Mouse (Mus musculus) retina, postnatal 7 days (tissue): ENCODE measurements around the gene H2-K1.
"Not testable (repeated sequence)": the region's sequence is repeated elsewhere in the genome, so short reads cannot be mapped to it uniquely, and the experiment has no call there.

Experiments used
- DNase-seq: peaks from one replicate; pipeline ENCODE4 v3.0.0-alpha.2; 2012; ENCODE audit warnings: low read depth, low spot score

H2-K1 gene

DNA sequence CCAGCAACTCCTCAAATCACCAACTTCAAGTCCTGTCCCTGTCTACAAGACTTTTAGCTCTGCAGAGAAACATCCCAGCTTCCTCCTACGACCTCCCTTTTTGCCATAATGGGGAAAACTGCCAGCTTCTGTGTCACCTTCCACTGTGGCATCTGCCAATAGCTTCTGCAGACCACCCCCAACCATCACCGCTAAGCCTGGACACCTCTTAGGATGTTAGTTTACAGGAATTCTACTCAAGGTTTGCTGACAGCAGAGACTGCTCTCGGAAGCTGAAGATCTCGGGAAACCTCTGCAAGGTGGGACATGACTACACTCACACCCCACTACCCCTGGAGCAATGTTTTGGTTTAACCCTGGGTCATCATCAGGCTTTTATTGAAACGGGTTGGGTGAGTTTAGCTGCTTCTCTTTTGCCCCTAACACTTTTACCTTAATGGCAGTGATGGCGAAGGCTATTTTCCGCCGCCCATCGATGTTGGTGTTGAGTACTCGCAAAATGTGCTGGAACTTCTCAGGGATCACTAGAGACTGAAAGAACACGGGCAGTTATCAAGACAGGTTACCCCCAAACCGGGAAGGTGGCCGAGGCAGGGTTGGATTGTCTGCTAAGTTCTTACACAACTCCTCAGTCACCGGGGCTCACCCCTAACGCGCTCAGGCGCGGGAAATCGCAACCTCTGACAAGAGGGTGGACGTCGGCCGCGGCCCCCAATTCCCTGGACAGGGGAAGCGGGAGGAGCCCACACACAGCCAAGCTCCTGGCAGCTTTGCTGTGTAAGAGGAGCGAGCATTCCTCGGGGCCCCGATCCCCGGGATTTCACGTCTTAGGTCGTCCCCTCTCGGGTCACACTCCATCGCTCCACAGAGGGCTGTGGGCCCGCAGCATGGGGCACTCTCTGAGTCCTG, 45.2 kb downstream of the H2-K1 start:
- no peak for DNase-seq

DNA sequence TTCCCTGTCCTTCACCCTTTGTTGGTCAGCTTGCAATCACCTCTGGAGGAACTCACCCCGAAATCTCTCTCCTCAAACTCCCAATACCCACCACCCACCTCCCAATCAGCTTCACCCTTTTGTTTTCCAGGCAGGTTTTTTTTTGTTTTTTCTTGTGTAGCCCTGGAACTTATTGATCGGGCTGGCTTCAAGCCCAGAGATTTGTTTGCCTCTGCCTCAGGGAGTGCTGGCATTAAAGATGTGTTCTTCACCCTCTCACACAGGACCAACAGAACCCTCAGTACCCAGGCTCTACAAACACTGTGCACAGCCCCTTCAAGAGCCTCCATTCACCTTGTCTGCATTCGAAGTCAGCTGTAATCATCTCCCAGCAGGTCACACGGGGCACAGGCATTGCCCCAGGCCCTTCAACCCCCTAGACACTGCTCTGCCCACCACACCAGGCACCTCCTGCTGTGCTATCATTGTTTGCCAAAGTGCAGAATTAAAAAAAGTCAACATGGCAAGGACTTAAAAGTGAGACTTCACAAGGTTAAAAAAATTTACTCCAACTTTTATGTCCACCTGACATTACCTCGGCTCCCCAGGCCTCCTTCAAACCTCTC, 46.1 kb downstream of the H2-K1 start:
- DNase-seq, result no peak

DNA sequence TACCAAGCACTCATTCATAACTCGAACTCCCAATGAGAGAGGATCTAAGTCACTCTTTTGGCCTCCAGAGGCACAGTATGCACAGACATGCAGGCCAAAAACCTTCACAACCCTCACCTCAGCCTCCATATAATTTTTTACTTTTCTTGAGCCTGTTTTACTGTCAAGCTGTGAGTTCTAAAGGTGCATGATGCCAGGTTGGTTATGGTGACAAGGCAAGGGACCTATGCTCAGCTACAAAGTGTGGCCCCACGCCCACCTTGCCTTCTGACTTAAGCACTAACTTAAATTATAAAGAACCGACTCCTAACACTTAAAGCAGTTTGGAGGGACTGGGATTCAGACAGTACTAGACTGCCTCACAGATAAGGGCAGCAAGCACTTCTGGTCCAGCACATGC, 46.8 kb downstream of the H2-K1 start:
- DNase-seq, result no peak

DNA sequence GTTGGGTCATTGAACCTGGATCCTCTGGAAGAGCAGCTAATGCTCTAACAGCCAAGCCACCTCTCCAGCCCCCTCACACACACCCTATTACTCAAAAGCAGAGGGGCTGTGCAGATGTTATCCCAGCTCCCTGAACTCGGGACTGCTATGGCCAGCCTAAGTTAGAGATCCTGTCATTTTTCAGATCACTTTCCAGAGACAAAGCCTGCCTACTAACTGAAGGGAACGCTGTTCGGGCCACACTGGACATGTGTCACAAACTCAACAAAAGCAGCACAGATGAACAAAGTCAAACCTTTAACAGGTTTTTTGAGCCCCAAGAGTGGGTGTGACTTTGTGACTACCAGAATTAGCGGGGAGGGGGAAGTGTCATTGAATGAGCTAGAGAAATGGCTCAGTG, 47.3 kb downstream of the H2-K1 start:
- no peak for DNase-seq

DNA sequence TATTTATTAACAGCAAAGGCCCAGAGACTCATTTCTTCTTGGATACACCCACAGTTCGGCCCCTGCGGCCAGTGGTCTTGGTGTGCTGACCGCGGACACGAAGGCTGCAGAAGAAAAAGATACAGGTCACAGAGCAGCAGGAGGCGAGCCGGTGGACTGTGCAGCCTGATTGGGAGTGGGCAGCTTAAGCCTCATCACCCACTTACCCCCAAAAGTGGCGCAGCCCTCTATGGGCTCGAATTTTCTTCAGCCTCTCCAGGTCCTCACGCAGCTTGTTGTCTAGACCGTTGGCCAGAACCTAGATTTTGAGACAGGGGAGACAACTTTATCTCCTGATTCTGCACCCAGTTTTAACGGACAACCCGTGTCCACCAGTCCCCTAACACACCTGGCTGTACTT, 48.1 kb downstream of the H2-K1 start:
- not testable (repeated sequence) for DNase-seq

DNA sequence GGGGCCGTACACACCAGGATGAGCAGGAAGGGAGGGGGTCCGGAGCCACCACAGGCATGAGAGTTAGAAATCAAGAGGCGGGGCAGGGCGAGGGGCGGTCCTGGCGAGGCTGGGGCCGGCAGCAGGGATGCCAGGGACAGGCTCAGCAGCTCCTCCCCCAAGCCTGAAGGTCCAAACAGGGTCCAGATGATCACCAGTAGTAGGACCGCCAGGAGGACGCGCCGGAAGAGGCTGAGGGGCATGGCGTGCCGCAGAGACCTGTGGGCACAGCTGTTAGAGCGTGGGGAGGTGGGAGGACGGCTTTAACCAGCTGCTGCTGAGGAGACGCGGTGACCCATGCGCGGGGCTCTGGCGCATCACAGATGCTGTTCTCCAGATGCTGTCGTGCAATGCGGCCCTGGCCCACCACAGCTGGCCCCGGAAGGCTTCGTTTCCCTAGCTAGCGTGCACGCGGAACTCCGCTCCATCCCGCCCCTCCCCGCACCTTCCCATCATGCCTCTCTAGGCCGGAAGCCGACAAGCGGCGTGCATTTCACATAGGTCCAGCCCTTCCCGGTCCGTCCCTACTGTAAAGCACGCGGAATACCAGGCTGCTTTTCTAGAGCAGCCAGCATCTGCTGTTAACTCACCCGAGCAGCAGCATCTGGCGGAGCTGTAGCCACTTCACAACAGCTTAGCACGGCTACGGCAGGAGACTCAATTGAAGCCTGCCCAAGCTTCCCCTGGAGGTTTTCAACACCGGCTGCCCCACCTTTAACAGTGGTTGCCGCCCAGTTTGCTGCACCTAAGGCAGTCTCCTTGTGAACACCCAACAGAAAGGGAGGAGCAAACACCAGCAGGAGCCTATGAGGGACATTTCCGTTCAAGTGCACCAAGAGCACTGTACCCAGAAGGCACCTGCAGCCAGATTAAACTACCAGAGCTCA, 48.9 kb downstream of the H2-K1 start, which contains the start of gene B3galt4:
Gene B3galt4 (minus strand): TSS at position 468 of the 926 bp plus-strand sequence.
- DNase-seq, result peak; percentile 72

DNA sequence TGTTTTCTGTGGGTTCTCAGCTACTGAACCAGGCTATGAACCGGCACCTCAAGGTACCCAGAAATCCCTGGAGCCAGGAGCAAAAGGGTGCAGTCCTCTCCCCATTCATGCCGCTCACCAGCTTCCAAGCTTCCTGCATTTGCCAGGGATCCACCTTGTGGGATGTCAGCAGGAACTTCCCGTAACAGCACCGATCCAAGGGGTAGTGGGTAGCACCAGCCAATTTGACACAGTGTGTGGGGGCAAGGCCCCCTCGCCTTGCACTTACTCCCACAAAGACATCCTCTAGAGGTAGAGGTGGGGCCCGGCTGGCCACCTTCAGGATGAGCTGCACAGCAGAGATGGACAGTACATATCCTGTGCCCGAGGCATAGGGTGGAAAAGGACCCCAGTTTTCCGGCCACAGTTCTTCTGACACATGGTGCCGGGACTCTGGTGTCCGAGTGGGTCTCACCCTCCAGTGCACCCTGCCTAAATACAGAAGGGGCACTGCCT, 50.0 kb downstream of the H2-K1 start:
- DNase-seq, result no peak

DNA sequence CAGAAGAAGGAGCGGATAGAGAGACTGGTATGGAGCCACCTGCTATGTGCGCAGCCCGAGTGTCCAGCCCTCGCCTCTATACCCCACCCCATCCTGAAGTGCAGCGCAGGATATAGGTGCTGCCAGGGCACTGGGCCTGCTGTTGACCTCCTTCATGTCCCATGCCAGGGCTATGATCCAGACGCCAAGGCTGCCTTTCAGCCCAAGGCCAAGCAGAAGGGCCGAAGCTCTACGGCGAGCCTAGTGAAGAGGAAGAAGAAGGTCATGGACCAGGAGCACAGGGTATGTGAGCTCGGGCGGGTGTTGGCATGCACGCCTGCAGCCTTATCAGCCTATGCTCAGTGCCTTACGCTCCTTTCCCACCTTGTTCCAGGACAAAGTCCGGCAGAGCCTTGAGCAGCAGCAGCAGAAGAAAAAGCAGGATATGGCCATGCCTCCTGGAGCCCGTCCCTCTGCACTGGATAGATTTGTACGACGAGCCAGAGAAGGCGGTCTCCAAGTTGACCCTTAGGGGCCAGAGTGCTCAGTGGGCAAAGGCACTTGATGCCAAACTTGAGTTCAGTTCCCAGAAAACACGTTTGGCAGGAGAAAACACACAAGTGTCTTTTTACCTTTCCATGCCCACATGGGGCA, 51.1 kb downstream of the H2-K1 start:
- DNase-seq, result no peak

DNA sequence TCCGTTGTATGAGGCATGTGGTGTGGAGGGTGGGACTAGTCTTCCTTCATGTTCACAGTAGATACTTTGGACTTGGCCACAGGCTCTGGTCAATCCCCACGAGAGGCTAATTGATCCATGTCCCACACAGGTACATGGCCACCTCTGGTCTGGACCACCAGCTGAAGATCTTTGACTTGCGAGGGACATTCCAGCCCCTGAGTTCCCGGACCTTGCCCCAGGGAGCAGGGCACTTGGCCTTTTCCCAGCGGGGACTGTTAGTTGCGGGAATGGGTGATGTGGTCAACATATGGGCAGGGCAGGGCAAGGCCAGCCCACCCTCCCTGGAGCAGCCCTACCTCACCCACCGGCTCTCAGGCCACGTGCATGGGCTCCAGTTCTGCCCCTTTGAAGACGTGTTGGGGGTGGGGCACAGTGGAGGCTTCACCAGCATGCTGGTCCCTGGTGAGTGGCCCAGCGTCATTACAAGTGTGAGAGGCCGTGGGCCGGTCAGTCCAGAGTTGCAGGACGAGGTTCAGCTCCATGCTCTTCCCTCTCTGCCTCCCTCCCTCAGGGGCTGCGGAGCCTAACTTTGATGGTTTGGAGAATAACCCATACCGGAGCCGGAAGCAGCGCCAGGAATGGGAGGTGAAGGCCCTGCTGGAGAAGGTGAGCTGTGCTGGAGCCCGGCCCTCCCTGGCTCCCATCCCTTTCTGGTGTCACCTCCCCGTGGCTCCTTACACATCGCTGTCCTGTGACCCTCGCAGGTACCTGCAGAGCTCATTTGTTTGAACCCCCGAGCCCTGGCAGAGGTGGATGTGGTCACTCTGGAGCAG, 51.9 kb downstream of the H2-K1 start:
- no peak for DNase-seq

DNA sequence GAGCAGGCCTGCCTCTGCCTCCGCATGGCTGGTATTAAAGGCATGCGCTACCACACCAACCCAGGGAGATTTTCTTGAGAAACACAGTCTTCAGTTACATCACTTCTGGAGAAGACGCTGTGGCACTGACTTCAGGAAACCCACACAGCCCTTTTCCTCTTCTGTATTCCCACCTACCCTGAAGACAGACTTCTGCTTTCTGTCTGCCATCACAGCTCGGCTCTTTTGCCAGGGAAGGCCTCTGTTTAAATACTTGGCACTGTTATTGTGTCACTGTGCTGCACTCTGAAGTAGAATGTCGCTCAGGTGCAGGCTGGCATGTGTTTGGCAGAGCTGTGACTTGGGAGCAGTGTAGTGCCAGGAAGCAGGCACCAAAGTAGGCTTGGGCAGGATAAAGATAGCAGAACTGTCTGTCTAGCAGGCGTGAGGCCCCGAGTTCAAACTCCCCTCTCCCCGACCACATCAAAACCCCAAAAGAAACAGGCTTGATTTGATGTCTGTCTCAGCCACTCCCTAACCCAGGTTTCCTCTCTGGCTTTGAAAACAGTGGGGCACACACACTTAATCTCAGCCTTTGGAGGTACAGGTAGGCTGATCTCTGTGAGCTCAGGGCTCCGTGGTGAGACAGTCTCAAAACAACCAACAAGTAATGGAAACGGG, 52.6 kb downstream of the H2-K1 start:
- DNase-seq, result no peak
